Mouse (Mus musculus) stomach, embryonic 15.5 days (tissue): Measurements from ENCODE around the gene Rpl12. TPM values are rescaled to one million over a fixed set of nuclear protein-coding genes. Genes with fewer than 3 reads are reported as not detected.

Experiments used
- ATAC-seq: fragments of 200-750 bp; cut with Nextera tagmentation; 2 replicates; pipeline ENCODE4 v1.8.0; 2017; ENCODE audit warnings: low read depth, moderate number of reproducible peaks, moderate TSS enrichment; ENCODE audit not compliant: insufficient read depth, low FRiP score
- H3K27ac ChIP-seq: fragments of 300-500 bp; sonication (generic); 2 replicates; pipeline ENCODE4 v1.5.1; 2015; ENCODE audit warnings: mild to moderate bottlenecking, inconsistent platforms
- H3K27me3 ChIP-seq: fragments of 300-500 bp; sonication (generic); replicated peaks from 2 replicates; pipeline ENCODE4 v1.6.1; 2015; ENCODE audit warnings: inconsistent platforms
- H3K36me3 ChIP-seq: fragments of 300-500 bp; sonication (generic); 2 replicates; pipeline ENCODE4 v1.6.1; 2015; ENCODE audit warnings: inconsistent platforms
- H3K4me1 ChIP-seq: fragments of 300-500 bp; sonication (generic); 2 replicates; pipeline ENCODE4 v1.6.1; 2015; ENCODE audit warnings: inconsistent platforms
- H3K4me2 ChIP-seq: fragments of 300-500 bp; sonication (generic); 2 replicates; pipeline ENCODE4 v1.6.1; 2015; ENCODE audit warnings: mild to moderate bottlenecking, inconsistent platforms
- H3K4me3 ChIP-seq: fragments of 300-500 bp; sonication (generic); replicated peaks from 2 replicates; pipeline ENCODE4 v1.5.1; 2015; ENCODE audit warnings: inconsistent platforms
- H3K9ac ChIP-seq: fragments of 300-500 bp; sonication (generic); 2 replicates; pipeline ENCODE4 v1.6.1; 2015; ENCODE audit warnings: inconsistent platforms
- H3K9me3 ChIP-seq: fragments of 300-500 bp; sonication (generic); 2 replicates; pipeline ENCODE4 v1.6.1; 2016; ENCODE audit warnings: inconsistent platforms
- WGBS: fragments of 180-500 bp; shearing (Covaris S2); methylation state at CpG from one replicate; pipeline ENCODE4 v1.1.7; 2015; 5-methylcytosine and 5-hydroxymethylcytosine counted together
- polyA plus RNA-seq: library from polyadenylated mRNA; unstranded; fragments of >200 nt; fragmentation: Nextera tagmentation; extraction: Ambion mirVana; gene quantifications from 2 replicates; pipeline ENCODE4 v1.2.1, GENCODE M21; 2015

The Rpl12 gene
- 152 and 172 TPM in 2 replicates for polyA plus RNA-seq

DNA sequence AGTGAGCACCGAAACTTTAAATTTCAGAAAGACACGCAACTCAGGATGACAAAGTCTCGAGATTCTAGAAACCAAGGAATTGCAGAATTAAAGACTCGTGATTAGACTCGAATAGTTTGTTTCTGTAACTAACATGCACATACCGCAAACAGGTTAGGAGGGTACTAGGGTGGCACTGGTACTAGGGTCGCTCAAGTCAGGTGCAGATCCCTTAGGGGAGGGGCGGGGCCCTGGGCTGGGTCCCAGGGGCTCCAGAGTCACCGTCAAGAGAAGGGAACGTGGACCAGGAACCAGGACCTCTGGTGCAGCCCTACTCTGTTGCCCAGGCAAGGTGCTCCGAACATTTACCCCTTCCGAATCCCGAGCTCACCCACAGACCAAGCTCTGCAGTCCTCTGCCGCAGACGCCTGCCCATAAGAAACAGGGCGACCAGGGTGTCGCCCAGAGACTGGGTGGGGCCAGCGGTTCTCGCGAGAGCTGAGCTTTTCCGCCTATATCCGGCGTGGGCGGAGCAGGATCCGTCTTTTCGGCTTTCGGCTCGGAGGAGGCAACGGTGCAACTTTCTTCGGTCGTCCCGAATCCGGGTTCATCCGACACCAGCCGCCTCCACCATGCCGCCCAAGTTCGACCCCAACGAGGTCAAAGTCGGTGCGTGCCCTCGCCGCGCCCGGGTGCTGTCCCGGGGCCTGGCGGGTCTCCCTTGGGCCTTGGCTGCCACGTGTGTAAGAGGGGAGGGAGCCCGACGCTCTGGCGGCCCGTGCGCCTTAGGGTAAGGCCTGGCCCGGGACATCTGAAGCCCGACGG lies at the start of gene Rpl12, which contains the start of gene Lrsam1:
Gene Rpl12 (plus strand): TSS at position 368 of the 804 bp plus-strand sequence.
Gene Lrsam1 (minus strand): TSS at position 423 of the 804 bp plus-strand sequence.
- Histone ChIP-seq H3K9me3 (no peaks in the 10 kb centered on the region), H3K36me3 (peaks cover 12% of the 10 kb centered on the region), H3K9ac (peak within 1 kb of the TSS; percentile 97), H3K27ac (peak within 1 kb of the TSS; percentile 88), H3K27me3 (no peaks in the 10 kb centered on the region), H3K4me1 (peaks cover 20% of the 10 kb centered on the region), H3K4me2 (peak within 1 kb of the TSS; percentile 69), H3K4me3 (peak within 1 kb of the TSS; percentile 87)
- ATAC-seq, result peak; percentile 88
- WGBS, result 3% methylated on average over 55 of the region's 55 CpGs

DNA sequence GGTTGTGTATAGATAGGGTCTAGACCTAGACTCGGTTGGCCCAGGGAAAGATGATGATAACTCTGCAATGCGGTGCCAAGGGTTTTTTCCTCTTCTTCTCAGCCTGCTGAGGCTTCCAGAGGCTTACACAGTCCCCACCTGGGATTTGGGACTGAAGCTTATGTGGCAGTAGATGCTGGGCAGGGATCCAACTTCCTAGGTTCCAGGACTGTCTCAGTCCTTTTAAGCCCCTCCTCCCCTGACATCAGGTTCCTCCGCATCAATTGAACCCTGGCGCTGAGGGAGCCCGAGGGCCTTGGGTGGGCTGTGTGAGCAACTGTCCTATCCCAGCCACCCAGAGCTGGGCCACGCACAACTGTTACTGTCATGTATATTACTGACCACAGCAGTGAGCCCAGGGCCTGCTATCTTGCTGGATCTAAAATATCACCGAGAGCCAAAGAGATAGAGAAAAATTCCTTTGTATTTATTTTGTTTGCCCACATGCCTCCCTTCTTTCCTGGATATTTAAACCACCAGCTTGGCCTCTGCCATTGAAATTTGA lies 49.6 kb upstream of the Rpl12 start:
- Histone ChIP-seq H3K27me3 (no peaks in the 10 kb centered on the region), H3K4me3 (no peak overlapping the region), H3K4me2 (no peak overlapping the region), H3K9me3 (no peaks in the 10 kb centered on the region), H3K4me1 (peaks cover 47% of the 10 kb centered on the region), H3K9ac (no peak overlapping the region), H3K27ac (no peak overlapping the region), H3K36me3 (peaks cover 31% of the 10 kb centered on the region)
- 87% methylated on average over 7 of the region's 7 CpGs for WGBS
- no peak for ATAC-seq

DNA sequence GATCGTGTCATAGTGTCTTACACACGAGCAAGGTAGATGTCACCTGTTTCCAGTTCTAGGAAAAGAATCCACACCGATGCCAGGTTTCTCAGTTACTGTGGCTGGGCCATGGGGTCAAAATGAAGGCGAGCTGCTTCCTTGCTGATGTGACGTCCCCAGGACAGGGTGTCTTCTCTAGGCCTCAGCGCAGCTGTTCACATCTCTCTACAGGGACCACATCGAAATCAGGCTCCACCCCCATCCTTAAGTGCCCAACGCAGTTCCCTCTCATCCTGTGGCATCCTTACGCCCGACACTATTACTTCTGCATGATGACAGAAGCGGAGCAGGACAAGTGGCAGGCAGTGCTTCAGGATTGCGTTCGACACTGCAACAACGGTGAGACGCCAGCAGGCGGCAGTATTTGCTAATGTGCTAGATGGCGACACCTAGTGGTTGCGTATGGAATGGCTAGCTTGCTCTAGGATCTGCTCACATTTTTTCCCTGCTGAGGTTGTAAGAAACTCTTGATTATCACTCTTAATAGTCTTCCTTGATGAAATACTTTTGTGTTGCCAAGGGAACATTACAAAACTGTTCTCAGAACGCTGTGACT lies 49.1 kb upstream of the Rpl12 start:
- Histone ChIP-seq H3K4me2 (no peak overlapping the region), H3K27me3 (no peaks in the 10 kb centered on the region), H3K4me3 (no peak overlapping the region), H3K9me3 (no peaks in the 10 kb centered on the region), H3K27ac (no peak overlapping the region), H3K9ac (no peak overlapping the region), H3K4me1 (peaks cover 41% of the 10 kb centered on the region), H3K36me3 (peaks cover 31% of the 10 kb centered on the region)
- 32% methylated on average over 19 of the region's 19 CpGs for WGBS
- ATAC-seq, result no peak

DNA sequence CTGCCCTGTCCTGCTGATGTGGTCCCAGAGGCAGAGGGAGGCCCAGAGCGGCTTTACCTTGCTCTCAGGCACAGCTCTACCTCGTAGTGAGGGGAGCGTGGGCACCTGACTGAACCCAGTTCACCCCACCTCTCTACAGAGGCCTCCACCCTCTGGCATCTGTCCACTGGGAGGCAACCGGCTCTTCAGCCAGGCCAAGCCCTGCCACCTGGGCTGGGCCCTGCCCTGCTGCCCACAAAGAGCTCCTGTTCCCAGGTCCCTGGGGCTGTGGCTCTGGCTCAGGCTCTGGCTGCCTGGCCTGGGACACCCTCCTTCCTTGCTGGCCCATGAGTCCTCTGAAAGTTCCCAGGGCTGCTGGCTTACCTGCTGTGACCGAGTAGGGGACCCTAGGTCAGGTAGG lies 47.0 kb upstream of the Rpl12 start:
- 74% methylated on average over 5 of the region's 5 CpGs for WGBS
- Histone ChIP-seq H3K4me3 (no peak overlapping the region), H3K36me3 (peaks cover 42% of the 10 kb centered on the region), H3K27me3 (no peaks in the 10 kb centered on the region), H3K9me3 (no peaks in the 10 kb centered on the region), H3K4me1 (peaks cover 20% of the 10 kb centered on the region), H3K27ac (peak overlapping the region; percentile 85), H3K4me2 (no peak overlapping the region), H3K9ac (no peak overlapping the region)
- peak; percentile 24; the same call in 1 of the 2 replicates for ATAC-seq

DNA sequence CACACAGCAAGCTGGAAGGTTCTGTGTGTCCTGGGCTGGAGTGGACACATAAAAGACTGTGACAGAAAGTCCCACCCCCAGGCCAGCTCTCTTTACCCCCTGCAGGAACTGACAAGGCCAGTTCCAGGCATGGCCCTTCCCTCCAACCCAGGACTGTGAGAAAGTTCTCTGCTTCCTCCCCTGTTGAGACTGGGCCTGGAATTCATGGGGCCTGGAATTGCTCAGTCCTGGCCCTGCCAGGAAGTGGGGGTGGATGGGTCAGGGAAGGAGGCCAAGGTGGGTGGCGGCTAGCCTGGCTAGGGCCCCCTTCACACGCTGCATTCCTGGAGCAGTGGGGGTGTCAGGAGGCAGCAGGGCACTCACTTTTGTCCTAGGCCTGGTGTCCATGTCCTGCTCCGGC lies 46.5 kb upstream of the Rpl12 start:
- H3K27ac ChIP-seq, result peak overlapping the region; percentile 85
- H3K9ac ChIP-seq, result no peak overlapping the region
- H3K27me3 ChIP-seq, result no peaks in the 10 kb centered on the region
- no peaks in the 10 kb centered on the region for H3K9me3 ChIP-seq
- peaks cover 20% of the 10 kb centered on the region for H3K4me1 ChIP-seq
- peak; percentile 72; the same call in 1 of the 2 replicates for ATAC-seq
- no peak overlapping the region for H3K4me2 ChIP-seq
- 44% methylated on average over 3 of the region's 3 CpGs for WGBS
- H3K4me3 ChIP-seq, result no peak overlapping the region
- H3K36me3 ChIP-seq, result peaks cover 48% of the 10 kb centered on the region

DNA sequence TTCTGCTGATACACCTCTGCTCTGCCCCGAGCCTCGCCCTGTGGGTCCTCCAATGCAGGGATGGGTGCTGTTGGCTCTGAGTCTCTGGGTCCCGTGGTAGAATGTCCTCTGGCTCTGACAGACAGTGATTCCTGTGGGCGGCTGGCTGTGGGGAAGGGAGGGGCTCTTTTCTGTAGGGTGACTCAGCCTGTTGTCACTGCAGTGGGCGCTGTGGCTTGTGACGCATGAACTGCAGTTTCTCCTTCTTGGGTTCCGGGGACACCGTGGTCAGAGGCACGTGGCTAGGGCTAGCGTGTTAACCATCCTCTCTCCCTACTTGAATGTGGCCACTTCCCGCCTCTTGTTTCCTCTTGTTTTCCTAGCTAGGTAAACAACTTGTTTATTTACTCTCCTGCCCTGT lies 43.8 kb upstream of the Rpl12 start:
- H3K27ac ChIP-seq, result no peak overlapping the region
- no peak overlapping the region for H3K4me3 ChIP-seq
- no peak overlapping the region for H3K4me2 ChIP-seq
- H3K27me3 ChIP-seq, result no peaks in the 10 kb centered on the region
- peaks cover 56% of the 10 kb centered on the region for H3K36me3 ChIP-seq
- WGBS, result 67% methylated on average over 11 of the region's 11 CpGs
- H3K9me3 ChIP-seq, result no peaks in the 10 kb centered on the region
- no peak for ATAC-seq
- no peak overlapping the region for H3K9ac ChIP-seq
- peaks cover 15% of the 10 kb centered on the region for H3K4me1 ChIP-seq

DNA sequence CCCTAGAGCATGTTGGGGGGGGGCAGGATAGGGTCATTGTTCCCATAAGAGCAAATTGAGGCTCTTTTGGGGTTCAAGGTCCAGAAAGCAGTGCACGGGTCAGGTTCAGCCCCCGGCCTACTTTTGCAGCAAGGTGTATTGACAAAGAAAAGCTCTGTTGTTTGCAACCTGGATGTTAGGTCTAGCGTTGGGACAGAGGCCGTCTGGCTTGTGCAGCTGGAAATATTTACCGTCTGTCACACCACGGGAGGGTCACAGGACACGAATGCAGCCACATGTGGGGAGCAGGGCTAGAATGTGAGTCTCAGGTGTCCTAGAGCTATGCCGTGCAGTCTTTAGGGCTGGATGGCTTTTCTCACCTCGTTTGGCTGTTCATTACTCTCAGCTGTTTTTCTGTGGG lies 43.0 kb upstream of the Rpl12 start:
- Histone ChIP-seq H3K4me3 (no peak overlapping the region), H3K27ac (no peak overlapping the region), H3K4me2 (no peak overlapping the region), H3K9me3 (no peaks in the 10 kb centered on the region), H3K36me3 (peaks cover 58% of the 10 kb centered on the region), H3K27me3 (no peaks in the 10 kb centered on the region), H3K9ac (no peak overlapping the region), H3K4me1 (peaks cover 15% of the 10 kb centered on the region)
- 68% methylated on average over 9 of the region's 9 CpGs for WGBS
- no peak for ATAC-seq

DNA sequence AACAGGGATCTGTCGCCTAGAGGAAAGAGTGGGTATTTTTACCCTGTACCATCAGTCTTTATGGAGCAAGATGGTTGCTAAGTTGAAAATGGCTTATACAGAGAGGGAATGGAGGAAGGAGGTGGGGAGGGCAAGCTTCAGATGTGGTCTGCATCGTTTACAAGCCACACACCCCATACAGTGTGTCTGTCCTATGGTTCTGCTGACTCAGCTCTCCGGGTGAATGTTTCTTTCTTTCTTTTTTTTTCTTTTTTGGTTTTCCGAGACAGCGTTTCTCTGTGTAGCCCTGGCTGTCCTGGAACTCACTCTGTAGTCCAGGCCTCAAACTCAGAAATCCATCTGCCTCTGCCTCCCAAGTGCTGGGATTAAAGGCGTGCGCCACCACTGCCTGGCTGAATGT lies 40.1 kb upstream of the Rpl12 start:
- Histone ChIP-seq H3K27ac (no peak overlapping the region), H3K27me3 (no peaks in the 10 kb centered on the region), H3K4me2 (no peak overlapping the region), H3K4me3 (no peak overlapping the region), H3K9me3 (no peaks in the 10 kb centered on the region), H3K9ac (no peak overlapping the region), H3K36me3 (peaks cover 61% of the 10 kb centered on the region), H3K4me1 (no peaks in the 10 kb centered on the region)
- no peak for ATAC-seq
- 83% methylated on average over 7 of the region's 7 CpGs for WGBS

DNA sequence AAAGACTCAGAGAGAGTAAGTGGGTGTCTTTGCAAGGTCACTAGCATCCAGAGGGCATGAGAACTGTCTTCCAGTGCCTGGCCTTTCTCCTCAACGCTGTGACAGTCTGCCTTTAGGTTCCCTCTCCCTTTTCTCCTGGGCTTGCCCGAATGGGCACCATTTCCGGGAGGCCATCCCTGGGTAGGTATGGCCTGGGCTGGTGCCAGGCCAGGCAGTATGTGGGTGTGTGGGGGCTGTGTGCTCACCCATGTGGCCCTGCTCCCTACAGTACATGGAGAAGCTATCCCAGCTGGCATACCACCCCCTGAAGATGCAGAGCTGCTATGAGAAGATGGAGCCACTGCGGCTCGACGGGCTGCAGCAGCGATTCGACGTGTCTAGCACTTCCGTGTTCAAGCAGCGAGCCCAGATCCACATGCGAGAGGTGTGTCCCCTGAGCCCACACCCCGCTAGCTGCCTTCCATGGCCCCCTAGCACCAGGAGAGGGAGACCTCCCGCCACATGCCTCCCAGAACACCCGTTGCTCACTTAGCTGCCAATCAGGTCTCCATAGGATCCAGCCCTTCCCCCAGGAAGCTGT lies 39.5 kb upstream of the Rpl12 start:
- no peaks in the 10 kb centered on the region for H3K9me3 ChIP-seq
- H3K27me3 ChIP-seq, result no peaks in the 10 kb centered on the region
- H3K27ac ChIP-seq, result no peak overlapping the region
- peaks cover 61% of the 10 kb centered on the region for H3K36me3 ChIP-seq
- ATAC-seq, result no peak
- no peak overlapping the region for H3K9ac ChIP-seq
- H3K4me3 ChIP-seq, result no peak overlapping the region
- 89% methylated on average over 15 of the region's 15 CpGs for WGBS
- no peaks in the 10 kb centered on the region for H3K4me1 ChIP-seq
- no peak overlapping the region for H3K4me2 ChIP-seq

DNA sequence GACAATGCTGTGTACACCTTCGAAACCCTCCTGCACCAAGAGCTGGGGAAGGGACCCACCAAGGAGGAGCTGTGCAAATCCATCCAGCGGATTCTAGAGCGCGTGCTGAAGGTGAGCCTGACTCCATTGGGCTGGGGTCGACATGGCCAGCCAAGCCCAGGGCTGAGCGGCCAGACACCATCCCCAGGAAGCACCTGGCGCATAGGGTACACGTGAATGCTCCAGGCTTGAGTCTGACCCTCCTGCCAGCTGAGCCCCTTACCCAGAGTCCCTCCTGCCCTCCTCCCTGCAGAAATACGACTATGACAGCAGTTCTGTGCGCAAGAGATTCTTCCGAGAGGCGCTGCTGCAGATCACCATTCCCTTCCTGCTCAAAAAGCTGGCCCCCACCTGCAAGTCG lies 38.8 kb upstream of the Rpl12 start:
- Histone ChIP-seq H3K36me3 (peaks cover 61% of the 10 kb centered on the region), H3K27ac (no peak overlapping the region), H3K4me1 (peaks cover 4% of the 10 kb centered on the region; the same call in 1 of the 2 replicates), H3K27me3 (no peaks in the 10 kb centered on the region), H3K4me3 (no peak overlapping the region), H3K4me2 (no peak overlapping the region), H3K9ac (no peak overlapping the region), H3K9me3 (no peaks in the 10 kb centered on the region)
- WGBS, result 91% methylated on average over 13 of the region's 13 CpGs
- no peak for ATAC-seq

DNA sequence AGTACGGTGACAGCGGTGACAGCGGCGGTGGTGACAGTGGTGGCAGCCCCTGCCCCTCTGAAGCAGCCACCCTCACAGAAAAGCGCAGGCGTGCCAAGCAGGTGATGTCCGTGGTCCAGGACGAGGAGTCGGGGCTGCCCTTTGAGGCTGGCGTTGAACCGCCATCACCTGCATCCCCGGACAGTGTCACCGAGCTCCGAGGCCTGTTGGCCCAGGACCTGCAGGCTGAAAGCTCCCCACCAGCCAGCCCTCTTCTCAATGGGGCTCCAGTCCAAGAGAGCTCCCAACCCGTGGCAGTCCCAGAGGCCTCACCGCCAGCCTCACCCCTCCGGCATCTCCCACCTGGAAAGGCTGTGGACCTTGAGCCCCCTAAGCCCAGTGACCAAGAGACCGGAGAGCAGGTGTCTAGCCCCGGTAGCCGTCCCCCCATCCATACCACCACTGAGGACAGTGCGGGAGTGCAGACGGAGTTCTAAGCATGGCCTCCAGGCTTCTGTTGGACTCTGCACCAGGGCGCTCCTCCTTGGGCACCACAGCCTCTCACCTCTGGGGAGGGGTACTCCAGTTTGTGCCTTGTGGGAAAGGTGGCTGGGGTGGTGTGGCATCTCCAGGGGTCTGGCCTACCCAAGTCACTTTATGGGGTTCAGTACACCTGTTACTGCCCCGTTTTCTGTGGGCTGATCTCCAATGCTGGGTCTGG lies 37.7 kb upstream of the Rpl12 start:
- H3K9me3 ChIP-seq, result no peaks in the 10 kb centered on the region
- H3K4me3 ChIP-seq, result no peak overlapping the region
- ATAC-seq, result no peak
- H3K9ac ChIP-seq, result no peak overlapping the region
- H3K36me3 ChIP-seq, result peaks cover 56% of the 10 kb centered on the region
- no peak overlapping the region for H3K4me2 ChIP-seq
- H3K27me3 ChIP-seq, result no peaks in the 10 kb centered on the region
- H3K27ac ChIP-seq, result no peak overlapping the region
- peaks cover 14% of the 10 kb centered on the region; the same call in 1 of the 2 replicates for H3K4me1 ChIP-seq
- 93% methylated on average over 24 of the region's 24 CpGs for WGBS
